Mouse (Mus musculus) thymus, postnatal 14 days (tissue): ENCODE measurements around the gene Ank2.

Experiments used
- DNase-seq: peaks from one replicate; pipeline ENCODE4 v3.0.0; 2021

Ank2 gene

DNA sequence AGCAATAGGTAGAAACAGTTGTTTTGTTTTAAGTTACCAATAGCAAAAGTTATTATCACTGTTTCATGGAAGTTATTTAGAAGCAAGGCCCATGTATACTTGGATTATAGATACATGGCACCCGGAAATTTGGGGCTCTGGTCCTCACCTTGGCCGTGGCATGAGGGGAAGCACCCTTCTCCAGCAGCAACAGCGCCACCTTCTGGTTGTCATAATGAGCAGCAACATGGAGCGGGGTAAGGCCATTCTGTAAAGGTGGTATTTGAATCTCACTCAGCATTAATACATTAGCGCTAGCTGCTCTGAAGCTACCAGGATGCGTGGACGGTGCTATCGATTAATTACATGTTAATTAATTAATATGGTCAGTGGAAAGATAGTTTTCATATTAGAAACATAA, 486.6 kb downstream of the Ank2 start:
- DNase-seq, result peak; percentile 29

DNA sequence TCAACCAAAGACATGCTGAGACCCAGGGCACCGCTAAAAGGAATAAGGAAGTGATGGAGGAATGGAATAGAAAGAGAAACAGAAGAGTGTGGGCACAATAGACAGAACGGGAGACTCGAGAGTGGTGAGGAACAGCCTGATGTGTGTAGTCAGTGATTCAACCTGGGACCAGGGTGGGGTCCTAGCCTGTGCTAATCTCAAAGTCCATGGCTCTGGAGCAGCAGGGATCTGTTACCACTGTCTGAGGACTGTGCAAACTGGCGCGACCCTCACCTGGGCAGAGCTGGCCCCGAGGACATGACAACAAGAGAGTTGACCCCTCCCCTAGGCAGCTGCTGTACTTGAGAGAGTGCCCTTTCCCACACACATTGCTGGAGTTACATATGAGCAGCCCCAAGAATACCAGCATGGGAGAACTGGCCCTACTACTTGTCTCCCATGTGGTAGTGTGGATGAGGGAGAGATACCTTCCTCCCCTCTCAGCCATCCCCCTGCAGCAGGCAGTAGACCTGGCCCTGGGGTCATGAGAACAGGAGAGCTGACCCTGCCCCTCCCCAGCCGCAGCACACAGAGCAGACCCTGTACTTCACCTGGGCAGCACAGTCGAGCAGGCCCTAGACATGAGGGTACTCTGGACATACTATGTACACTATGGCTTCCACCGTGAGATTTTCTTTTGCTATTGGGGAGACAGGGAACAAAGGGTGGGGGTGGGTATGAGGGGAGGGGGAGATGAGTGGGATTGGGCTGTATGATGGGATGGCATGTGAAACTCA, 493.1 kb downstream of the Ank2 start:
- DNase-seq, result no peak

DNA sequence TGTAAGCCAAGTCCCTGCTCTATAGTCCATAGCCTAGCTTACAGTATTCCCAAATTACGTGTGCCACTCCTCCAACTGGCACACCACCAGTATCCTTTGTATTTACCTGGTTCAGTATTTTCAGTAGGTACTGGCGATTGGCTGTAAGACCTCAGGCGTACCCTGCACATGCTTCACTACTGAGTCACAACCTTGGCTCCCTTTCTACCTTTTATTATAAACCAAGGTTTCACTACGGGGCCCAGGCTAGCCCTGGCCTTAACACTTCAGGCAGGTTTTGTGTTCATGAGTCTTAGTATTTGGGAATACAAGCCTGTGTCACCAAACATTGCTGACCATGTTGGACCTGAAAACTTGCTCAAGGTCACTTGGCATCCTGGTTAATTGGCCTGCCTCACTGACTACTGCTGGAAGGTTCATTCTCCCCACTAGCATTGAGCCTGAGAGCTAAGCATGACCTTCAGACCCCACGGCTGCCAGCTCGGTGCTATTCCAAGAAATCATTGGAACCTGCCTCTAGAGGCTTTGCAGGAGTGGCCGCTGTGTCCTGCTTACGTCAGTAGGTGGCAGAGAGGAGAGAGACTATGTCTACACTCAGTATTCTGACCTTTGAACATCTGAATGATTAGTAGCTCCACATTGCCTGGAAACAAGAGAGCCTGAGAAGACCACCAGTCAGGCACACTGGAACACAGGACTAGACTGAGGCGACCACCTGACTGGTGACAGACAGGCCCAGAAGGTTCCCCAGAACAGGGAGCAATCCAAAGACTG, 494.1 kb downstream of the Ank2 start:
- no peak for DNase-seq

DNA sequence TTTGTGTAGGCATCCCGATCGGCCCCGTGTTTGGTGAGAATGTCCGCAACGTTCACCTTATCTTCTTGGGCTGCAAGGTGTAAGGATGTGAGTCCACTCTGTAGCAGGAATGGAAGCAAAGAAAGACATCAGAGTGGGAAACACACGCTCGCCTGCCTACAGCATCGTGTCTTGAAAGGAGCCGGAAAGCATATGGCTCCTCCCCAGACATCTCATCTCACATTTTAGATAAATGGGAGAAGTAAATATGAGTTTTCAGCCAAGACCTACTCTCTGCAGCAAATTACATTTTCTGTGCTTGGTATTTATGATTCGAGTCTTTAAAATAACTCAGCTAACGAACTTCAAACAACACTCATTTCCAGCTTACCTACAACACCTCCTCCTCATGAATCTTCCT, 495.2 kb downstream of the Ank2 start:
- DNase-seq, result no peak

DNA sequence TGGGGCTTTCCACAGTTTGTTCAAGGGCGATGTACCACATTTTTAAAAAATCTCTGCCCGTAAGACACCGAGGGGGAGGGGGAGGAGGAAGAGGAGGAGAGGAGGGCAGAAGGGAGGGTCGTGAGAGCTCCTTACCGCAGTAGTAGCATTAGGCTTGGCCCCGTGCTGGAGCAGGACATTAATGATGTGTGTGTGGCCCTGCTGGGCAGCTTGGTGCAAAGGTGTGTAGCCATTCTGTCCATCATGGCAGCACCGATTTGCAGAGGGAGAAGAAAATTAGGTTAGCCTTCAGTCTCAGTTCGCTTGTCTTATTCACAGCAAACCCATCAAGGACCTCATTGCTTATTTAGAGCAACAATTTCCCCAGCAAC, 500.4 kb downstream of the Ank2 start:
- no peak for DNase-seq

DNA sequence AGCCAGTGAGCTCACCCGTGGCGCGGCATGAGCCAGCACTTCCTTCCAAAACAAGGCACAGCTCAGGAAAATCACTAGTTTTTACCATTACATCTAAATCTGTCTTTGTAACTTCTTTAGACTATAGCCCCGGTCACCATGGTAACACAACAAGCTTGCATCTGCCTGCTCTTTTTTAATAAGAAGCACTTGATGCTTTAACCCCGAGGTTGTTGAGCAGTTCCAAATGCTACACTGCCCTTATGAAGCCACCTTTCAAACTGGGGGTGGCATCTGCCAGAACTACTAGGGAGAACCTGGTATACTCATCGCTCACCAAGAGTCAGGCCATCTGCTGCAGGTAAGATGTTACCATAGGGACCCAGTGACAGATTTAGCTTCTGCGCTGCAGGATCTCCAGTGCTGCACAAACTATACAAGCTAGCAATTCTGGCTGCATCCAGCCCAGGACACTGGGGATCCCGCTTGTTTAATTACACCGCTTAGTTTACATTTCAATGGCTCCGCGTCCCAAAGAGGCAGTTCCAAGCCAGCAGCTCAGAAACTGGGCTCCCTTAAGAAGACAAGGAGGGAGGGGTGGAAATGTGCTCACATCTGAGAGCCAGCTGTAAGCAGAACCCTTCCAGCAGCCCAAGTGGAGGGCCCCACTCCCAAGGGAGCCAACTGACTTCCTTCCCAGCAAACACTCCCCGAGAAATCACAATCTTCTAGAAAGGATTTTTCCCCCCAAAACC, 501.0 kb downstream of the Ank2 start:
- no peak for DNase-seq

DNA sequence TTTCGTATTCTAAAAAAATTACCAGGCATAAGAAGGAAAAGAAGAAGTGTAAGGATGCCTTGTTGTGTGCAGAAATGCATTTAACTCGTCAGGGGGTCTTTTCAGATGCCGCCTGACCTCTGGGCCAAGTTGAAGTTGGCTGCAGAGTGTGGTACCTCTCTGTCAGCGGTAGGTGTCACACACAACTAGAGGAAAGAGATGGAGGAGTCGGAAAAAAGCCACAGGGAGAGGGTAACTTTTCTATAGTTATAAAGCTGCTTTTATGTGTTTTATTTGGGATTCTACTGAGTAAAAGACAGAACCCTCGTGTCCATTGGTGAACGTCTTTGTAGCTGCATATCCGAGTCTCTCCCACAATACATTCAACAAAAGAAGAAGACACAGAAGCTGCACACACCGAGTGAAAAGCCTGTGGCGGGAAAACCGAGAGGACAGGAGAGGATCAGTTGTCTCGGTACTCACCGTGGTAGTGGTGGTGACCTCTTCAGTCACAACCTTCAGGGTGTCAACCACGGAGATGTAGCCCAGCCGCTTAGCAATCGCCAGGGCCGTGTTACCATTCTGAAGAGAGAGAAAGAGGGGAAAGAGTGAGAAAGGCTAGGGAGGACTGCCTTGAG, 501.7 kb downstream of the Ank2 start:
- DNase-seq, result no peak

DNA sequence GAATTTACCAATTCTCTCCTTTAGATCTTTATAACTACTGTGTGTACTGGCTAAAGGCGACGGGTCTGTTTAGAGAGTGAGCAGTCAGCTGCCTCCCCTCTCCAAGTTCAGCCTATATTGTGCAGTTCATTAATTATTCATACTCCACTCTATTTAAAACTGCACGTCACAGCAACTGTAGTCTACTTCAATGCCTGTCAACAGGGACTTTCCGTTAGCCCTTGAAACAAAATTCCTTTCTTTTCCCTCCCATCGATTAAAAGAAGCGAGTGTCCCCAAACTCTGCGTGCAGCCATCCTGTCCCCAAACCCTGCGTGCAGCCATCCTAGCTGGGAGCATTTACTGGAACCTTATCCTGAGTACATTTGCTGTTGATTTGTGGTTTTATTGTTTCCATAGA, 502.4 kb downstream of the Ank2 start:
- DNase-seq, result no peak

DNA sequence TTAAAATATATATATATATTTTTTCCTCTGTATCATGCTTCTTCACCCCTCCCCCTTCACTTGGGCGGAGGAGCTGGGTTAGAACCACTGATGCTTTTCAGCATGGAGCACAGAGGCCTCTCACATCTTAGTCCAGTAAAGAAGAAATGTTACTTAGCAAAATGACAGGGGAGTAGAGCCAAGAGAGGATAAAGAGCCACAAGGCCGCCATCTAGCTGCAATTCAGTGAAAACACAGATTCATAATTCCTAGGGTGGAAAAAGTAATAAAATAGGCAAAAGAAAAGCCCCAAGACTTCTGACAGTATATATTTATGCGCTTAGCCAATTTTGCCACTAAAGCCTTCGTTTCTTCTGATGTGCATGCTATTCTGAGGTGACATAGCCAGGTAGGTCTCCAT, 503.2 kb downstream of the Ank2 start:
- DNase-seq, result no peak

DNA sequence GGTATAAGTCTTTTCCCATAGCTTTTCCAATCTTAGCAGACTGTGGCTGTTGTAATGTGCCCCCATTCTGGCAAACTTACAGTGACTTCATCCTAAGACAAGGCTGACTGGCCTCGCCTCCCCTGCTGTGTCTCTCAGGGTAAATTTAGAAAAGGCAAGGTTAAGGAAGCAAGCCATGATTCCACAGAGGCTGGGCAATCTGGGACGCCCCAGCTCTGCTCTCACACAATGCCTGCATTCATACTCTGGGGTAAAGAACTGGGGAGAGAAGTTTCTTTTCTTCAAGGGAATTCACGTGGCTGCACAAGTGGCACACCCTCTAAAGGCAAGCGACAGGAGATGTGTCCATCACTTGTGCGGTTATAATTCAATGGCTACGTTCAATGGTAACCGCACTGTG, 505.0 kb downstream of the Ank2 start:
- DNase-seq, result no peak

DNA sequence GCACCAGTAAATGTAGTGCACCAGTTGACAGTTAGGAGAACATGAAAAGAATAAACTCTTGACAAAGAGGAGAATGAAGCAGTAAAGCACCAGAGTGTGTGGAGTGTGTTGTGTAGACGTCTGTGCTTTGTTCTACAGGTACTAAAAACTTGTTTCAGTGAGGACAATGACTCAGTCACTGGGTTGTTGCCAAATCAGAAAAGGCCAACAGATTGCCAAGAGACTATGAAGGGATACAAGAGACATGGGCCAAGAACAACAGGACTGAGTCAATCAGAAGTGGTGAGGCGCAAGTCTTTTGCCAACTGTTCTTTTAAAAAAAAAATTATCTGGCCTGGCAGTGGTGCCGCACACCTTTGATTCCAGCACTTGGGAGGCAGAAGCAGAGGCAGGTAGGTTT, 509.2 kb downstream of the Ank2 start:
- no peak for DNase-seq

DNA sequence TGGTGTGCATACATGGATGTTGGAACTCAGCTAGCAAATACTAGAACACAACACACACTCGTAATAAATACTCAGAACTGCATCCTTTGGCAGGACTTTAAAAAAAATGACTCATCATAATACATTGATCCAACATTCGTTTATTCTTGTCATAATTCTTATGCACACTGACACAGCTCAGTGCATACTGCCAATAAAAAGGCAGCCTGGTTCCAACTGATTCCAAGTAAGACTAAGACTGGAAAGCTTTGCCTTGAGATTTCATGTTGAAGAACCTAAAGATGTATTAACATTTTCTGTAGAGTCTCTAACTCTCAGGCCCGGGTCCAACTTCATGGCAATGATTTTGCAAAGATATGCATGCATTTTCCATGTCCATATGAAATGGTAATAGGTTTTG, 512.5 kb downstream of the Ank2 start:
- no peak for DNase-seq

DNA sequence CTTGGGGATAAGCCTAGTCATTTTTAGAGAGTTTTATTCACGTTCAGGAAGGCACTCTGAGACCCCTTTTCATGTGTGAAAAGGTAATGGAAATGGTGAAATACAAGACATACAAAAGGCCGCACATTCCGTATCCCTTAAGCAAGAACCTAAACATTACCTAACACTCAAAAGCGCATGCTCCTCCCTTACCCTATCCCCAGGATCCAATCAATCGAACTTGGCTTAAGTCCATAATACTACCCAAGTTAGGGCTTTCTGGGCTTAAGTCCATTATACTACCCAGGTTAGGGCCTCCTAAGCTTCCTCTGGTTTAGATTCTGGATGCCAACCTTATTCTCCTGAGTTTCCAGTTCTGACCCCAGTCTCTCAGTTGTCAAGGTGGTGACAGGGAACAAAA, 516.3 kb downstream of the Ank2 start:
- no peak for DNase-seq

DNA sequence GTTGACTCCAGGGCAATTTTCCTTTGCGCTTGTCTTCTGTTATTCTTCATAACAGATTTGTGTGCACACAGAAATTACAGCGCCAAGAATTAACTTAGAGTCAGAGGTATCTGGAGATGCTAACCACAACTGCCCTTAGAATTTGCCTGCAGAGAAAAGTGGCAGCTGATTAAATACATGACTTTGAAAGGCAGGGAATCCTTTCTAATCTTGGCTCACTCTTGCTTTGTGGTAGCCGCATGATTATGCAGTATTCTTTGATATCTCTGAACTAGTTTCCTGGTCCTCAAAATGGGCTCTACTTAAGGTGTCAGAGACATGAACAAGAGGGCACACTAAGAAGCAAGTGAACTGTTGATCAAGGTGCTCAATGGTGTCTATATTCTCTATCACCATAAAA, 518.0 kb downstream of the Ank2 start:
- DNase-seq, result no peak

DNA sequence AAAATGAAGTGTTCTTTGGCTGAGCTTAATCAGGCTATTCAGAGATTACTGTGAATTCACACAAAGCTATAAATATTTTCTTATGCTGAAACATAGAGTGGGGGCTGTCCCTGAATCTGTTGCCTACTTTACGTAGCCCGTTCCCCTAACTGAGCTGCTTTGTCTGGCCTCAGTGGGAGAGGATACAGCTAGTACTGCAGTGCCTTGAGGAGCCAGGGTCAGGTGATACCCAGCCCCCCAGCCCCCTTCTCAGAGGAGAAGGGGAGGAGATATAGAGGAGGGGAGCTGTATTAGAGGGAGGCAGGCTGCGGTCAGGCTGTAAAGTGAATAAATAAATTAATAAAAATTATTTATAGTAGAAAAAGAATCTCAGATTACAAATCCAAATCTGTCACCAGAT, 519.5 kb downstream of the Ank2 start:
- DNase-seq, result no peak

DNA sequence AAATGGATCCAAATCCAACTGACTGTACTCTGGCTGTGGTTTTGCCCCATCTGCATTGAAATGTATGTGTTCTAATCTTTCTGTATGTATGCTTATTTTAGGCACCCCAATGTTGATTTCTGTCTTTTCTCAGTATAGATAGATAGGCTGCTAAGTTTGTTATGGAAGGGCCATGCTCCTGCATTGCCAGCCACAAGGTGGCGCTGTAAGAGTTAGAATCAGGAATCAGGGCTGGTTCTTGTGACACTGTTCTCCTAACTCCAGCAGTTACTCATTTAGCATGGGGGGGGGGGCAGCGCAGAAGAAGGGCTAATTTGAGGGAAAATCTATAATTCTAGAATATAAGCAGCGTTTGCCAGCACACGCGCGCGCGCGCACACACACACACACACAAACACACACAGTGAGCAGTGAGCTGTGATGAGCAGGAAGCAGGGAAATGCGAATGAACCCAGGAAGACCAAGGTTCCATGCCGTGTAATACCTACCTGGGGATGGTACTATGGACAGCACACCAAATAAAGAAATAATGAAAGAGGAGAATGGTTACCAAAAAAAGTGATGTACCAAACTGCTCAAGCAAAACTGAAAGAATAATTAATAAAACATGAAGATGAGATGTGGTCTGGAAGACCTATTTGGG, 520.3 kb downstream of the Ank2 start:
- peak; percentile 41 for DNase-seq

DNA sequence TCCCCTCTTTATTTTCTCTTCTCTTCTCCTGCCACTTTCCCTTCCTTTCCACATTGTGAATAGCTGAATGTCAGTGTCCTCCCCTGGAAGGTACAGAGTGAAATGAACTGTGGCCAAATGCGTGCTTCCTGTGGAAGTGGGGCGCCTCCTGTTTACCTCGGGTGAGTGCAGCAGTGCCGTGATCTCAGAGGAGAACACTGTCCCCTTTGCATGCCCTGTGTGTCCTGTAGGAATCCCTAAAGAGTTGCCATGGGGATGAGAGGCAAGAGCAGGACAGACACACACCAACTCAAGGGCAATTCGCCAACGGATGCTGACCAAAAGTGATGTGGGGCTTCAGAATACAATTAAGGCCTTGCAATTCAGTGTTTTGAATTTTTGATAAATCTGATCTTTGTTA, 521.8 kb downstream of the Ank2 start:
- DNase-seq, result no peak

DNA sequence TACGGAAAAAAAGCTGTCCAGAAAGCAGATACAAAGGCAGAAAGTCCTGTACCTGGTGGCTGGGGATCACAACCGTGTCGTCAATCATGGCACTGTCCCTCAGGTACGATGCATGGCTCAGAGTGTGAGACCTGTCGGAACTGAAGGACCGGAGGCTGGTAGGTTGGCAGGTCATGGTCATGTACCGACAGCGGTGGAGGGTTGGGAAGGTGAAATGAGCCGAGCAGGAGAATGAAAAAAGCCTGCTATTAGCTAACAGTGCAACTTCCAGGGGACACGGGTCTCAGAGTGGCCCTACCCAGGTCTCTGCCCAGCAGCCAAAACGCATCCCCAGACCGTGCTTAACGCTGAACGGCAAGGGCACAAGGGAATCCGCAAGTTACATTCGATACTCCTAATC, 522.4 kb downstream of the Ank2 start:
- no peak for DNase-seq

DNA sequence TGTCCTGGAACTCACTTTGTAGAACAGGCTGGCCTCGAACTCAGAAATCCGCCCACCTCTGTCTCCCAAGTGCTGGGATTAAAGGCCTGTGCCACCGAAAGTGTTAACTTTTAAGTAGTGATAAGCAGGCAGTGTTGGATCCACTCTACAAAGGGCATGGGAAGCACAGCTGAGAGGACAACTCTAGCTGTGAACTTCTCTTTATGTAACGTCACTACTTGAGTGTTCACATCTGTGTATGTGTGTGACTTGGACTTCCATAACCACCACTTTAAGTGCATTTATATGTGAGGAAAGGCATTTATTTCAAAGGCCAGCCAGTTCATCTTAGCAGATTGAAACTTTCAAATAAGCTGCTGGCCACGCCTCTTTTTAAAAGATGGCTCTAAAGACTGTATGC, 523.7 kb downstream of the Ank2 start:
- DNase-seq, result no peak

DNA sequence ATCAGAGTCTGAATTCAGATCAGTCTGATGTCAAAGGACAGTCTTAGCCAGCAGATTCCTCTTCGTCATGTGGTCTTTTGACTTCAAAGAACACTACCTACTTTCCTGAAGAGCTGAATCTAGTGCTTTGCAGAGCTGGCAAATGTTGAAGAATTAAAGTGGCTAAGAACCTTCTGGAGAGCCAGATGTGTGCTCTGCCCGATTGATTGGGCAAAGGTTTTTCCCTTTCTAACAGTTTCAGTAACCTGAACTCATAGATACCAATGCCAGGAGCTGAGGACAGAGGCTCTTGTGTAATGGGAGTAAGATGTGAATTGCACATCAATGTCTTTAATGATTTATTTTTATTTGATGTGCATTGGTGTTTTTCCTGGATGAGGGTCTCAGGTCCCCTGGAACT, 525.6 kb downstream of the Ank2 start:
- DNase-seq, result no peak

DNA sequence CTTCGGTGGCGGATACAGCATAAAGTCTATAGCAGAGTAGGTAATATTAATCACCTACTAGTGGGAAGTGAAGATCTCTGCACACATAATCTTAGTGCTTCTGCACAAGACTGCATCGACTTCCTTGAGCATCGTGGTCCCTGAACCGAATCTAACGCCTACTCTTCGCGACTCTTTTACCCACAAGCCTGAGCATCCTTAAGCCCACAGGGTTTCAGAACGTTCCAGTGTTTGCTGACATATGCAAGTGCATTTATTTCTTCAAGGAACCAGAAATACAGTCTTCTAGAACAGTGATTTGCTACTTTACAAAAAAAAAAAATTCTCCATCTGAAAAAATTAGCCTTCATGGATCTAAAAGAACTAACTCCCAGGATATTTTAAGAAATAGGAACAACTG, 527.6 kb downstream of the Ank2 start:
- no peak for DNase-seq

DNA sequence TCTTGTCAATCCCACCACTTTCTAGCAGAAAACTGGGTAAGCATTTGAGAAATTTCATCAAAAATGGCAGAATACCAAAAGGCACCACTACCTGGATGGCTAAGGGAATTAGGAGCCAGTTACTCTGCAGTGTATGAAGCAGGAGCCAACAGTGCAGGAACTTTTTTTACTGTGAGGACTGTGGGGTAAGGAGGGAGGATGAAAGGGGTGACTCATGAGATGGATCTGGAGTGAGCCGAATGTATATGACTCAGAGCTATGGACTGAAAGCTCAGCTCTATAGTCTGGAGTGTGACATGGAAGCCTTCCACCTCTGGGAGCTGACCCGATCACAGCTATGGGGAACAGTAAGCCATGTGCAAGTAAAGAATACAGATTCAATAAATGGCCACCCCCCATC, 530.4 kb downstream of the Ank2 start:
- no peak for DNase-seq

DNA sequence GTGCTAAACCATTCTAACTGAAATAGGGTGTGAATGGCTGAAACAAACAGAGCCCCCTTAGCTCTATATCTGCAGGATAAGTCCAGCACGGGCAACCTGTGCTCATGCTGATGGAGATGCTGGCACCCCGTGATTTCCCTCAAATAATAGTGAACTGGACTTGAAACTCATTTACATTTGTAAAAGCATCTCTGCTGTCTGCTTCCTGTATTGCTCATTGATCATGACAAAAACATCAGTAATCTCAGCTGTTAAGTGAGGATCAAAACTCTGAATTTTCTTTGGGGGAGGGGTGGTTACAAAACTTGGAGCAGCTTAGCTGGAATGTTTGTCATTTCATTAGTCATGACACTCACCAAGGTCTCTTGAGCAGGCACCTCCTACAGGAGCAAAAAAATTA, 533.4 kb downstream of the Ank2 start:
- DNase-seq, result no peak
